Mouse (Mus musculus): Measurements from ENCODE around the gene Aqp9. TPM values are rescaled to one million over a fixed set of nuclear protein-coding genes. Genes with fewer than 3 reads are reported as not detected.

The Aqp9 gene
- under 1 TPM; 0.73 to 0.84 TPM for total RNA-seq (2021)
- long read RNA-seq, experiment 1 = 0 reads
- long read RNA-seq, experiment 2 = 0 reads

GRCm38 (mm10) chr9:71168511-71168910, at the start of gene Aqp9:
TSS of gene Aqp9 (minus strand) at chr9:71168682.
- intact Hi-C loops (cut with DNase I) = no loop called here
- peak in 1 of 2 experiments; percentile 11 for DNase-seq

GRCm38 (mm10) chr9:71217793-71218095, 49.3 kb upstream of the Aqp9 start:
- intact Hi-C loops (cut with DNase I) = loop anchor here (10.0 kb wide), 4 partner anchors 97 to 397 kb away; no protein-coding TSS in a partner anchor
- no peak for DNase-seq

GRCm38 (mm10) chr9:71216996-71217792, 48.7 kb upstream of the Aqp9 start:
- no peak for DNase-seq
- intact Hi-C loops (cut with DNase I) = loop anchor here (10.0 kb wide), 4 partner anchors 98 to 398 kb away; no protein-coding TSS in a partner anchor

- DNase-seq = peak; percentile 40 to 49
- intact Hi-C loops (cut with DNase I) = loop anchor here (10.0 kb wide), 4 partner anchors 98 to 398 kb away; no protein-coding TSS in a partner anchor
Measured at GRCm38 (mm10) chr9:71216036-71216995, 47.8 kb upstream of the Aqp9 start.

- DNase-seq = peak; percentile 82 to 86
- intact Hi-C loops (cut with DNase I) = loop anchor here (10.0 kb wide), 4 partner anchors 99 to 399 kb away; no protein-coding TSS in a partner anchor
Measured at GRCm38 (mm10) chr9:71215248-71216035, 47.0 kb upstream of the Aqp9 start, which contains the start of gene Aldh1a2. TSS of gene Aldh1a2 (plus strand) at chr9:71215789.

GRCm38 (mm10) chr9:71213636-71214035, 45.2 kb upstream of the Aqp9 start:
- no peak for DNase-seq
- intact Hi-C loops (cut with DNase I) = loop anchor here (10.0 kb wide), 4 partner anchors 101 to 401 kb away; no protein-coding TSS in a partner anchor

GRCm38 (mm10) chr9:71210870-71211269, 42.4 kb upstream of the Aqp9 start:
- DNase-seq = peak; percentile 48 to 55
- intact Hi-C loops (cut with DNase I) = loop anchor here (10.0 kb wide), 4 partner anchors 104 to 404 kb away; no protein-coding TSS in a partner anchor

GRCm38 (mm10) chr9:71209299-71209698, 40.8 kb upstream of the Aqp9 start:
- intact Hi-C loops (cut with DNase I) = no loop called here
- no peak for DNase-seq

- intact Hi-C loops (cut with DNase I) = no loop called here
- no peak for DNase-seq
Measured at GRCm38 (mm10) chr9:71202265-71202664, 33.8 kb upstream of the Aqp9 start.

- DNase-seq = no peak
- intact Hi-C loops (cut with DNase I) = no loop called here
Measured at GRCm38 (mm10) chr9:71198826-71199225, 30.3 kb upstream of the Aqp9 start.

- intact Hi-C loops (cut with DNase I) = loop anchor here (10.0 kb wide), 1 partner anchor 64 kb away; no protein-coding TSS in a partner anchor
- peak; percentile 60 to 80 for DNase-seq
Measured at GRCm38 (mm10) chr9:71188647-71189415, 20.3 kb upstream of the Aqp9 start.

- no peak for DNase-seq
- intact Hi-C loops (cut with DNase I) = loop anchor here (10.0 kb wide), 1 partner anchor 63 kb away; no protein-coding TSS in a partner anchor
Measured at GRCm38 (mm10) chr9:71187396-71187795, 18.9 kb upstream of the Aqp9 start.

GRCm38 (mm10) chr9:71185823-71186222, 17.3 kb upstream of the Aqp9 start:
- no peak for DNase-seq
- intact Hi-C loops (cut with DNase I) = loop anchor here (10.0 kb wide), 1 partner anchor 61 kb away; no protein-coding TSS in a partner anchor

- intact Hi-C loops (cut with DNase I) = loop anchor here (10.0 kb wide), 1 partner anchor 60 kb away; no protein-coding TSS in a partner anchor
- DNase-seq = no peak
Measured at GRCm38 (mm10) chr9:71185285-71185684, 16.8 kb upstream of the Aqp9 start.

- intact Hi-C loops (cut with DNase I) = loop anchor here (10.0 kb wide), 1 partner anchor 55 kb away; no protein-coding TSS in a partner anchor
- no peak for DNase-seq
Measured at GRCm38 (mm10) chr9:71179964-71180700, 11.7 kb upstream of the Aqp9 start.

GRCm38 (mm10) chr9:71179276-71179896, 10.9 kb upstream of the Aqp9 start:
- DNase-seq = no peak
- intact Hi-C loops (cut with DNase I) = no loop called here

GRCm38 (mm10) chr9:71175686-71176085, 7.2 kb upstream of the Aqp9 start:
- DNase-seq = no peak
- intact Hi-C loops (cut with DNase I) = no loop called here

Measured in heart, postnatal 14 days (tissue).